Mouse (Mus musculus) right cerebral cortex, postnatal 10 days (tissue): ENCODE data around the gene Slc35f1.

ENCODE experiments used
- DNase-seq, 2 experiments: peaks; one replicate each; pipeline ENCODE4 v3.0.0; 2021; ENCODE audit warnings: low spot score in 2 of 2

Gene Slc35f1

GRCm38 (mm10) chr10:52690334-52690991 is at the start of gene Slc35f1:
Slc35f1 (plus strand) TSS chr10:52690533.
- peak; percentile 87 to 91 for DNase-seq

DNA sequence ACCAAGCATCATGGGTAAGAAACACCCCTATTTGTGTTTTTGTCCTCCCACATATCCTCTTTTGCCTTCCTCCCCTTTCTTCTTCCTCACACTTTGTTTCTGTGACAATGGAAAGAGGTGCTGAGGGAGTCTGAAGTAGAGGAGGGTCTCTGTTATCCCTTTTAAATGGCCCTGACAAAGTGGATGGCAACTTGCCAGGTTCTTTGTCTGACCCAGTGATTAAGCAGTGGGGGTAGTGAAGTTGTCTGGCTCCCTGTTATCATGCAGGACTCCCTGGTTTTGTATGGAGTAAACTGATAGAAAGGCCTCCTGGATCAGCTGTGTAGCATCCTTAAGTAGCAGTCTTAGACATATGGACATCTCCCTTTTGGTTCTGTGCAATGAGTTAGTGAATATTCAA is 19.1 kb upstream of the Slc35f1 start:
- no peak for DNase-seq

GRCm38 (mm10) chr10:52690992-52691731 is 829 bp downstream of the Slc35f1 start:
- DNase-seq: peak; percentile 48 to 57

DNA sequence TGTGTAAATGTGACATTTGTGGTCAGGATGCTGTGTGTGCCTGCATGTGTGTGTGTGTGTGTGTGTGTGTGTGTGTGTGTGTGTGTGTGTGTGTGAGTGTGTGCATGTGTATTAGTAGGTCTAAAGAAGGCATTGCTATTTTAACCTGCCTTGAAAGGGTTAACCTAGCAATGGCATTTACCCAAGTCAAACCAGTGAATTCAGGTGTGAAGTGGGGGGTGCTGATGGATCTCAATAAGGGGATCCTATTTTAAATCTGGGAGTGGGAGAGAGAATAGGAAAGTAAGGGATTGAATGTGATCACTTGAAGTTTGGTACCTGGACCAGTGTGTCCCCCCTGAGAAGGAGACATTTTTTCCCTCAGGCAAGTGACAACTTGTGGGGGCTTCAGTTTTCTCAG is 13.4 kb downstream of the Slc35f1 start:
- DNase-seq: no peak

GRCm38 (mm10) chr10:52704101-52705051 is 14.0 kb downstream of the Slc35f1 start:
- peak; percentile 81 to 82 for DNase-seq

GRCm38 (mm10) chr10:52709482-52709881 is 19.1 kb downstream of the Slc35f1 start:
- DNase-seq: peak in 1 of 2 experiments; percentile 32

DNA sequence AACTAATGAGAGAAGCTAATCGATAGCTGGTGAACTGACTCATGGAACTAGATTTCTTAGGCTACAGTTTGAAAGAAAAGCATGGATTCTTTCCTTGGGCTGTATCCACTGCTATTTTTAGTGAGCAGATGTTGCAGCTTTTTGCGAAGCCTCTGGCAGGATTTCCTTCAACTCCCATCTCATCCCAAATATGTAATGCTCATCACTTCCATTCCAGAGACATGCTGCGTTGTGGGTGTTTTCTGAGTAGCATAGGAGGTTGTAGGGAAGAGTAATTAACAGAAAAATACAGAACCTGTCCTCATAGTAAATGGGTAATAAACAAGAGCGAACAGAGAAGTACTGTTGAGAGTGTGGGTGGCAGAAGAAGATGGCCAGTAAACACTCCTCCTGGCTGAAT is 21.8 kb downstream of the Slc35f1 start:
- peak; percentile 26 to 48 for DNase-seq

GRCm38 (mm10) chr10:52714557-52714956 is 24.2 kb downstream of the Slc35f1 start:
- DNase-seq: no peak

- no peak for DNase-seq
These were observed 24.8 kb downstream of the Slc35f1 start for GRCm38 (mm10) chr10:52715146-52715545.

DNA sequence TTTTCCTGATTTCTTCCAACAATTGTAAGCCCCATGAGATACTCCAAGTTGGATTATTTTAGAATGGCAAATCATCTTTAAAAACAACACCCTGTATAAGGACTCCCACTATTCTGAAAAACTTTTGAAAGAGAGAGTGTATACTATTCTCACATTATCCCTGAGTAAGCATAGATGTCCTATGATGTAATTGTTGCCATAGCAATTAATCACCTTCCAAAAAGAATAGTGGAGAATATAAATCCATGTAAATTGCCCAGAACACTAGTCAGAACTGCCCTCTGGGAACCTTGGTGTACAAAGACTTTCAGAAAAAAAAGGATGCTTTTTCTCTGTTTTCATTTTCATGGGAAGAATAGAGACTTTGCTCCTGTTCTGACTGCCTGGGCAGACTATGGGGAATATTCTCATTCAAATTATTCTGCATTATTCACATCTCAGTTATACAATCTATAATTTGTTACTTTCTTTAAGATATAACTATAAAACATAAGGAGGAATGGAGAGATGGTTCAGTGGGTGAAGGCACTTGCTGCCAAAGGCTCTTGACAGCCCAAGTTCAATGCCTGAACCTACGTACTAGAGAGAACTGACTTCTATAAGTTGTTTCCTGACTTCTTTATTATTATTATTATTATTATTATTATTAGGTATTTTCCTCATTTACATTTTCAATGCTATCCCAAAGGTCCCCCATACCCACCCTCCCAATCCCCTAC is 28.0 kb downstream of the Slc35f1 start:
- no peak for DNase-seq

GRCm38 (mm10) chr10:52726674-52727073 is 36.3 kb downstream of the Slc35f1 start:
- no peak for DNase-seq

DNA sequence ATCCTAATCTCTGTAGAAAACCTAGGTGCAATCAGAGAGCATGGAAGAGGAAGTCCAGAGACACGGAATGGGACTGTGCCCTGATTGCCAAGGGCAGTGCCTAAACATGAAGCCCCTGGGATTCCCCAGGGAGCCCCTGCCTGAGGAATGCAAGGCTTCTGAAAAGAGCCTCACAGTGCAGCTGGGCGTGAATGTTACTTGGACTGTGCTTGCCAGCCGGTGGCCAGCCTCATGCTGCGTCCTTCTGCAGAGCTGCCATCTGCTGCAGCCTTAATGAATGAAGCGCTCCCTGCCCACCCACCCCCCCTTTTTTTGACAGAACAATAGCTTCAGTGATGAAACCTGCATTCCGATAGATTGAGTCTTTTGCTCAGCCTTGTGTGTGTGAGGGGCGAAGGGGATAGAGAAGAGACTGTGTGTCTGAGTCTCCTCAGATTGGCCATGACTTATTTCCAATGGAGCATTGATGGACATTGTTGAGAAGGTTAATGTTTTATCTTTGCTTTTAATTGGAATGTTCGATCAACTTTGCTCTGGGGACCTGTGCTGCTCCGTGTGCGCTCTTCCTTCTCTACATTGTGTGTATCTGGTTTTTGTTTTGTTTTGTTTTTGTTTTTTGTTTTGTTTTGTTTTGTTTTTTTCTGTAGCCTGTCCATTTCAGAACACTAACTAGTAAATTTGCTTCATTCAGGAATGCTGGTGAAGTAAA is 52.5 kb downstream of the Slc35f1 start:
- peak; percentile 76 to 86 for DNase-seq

DNA sequence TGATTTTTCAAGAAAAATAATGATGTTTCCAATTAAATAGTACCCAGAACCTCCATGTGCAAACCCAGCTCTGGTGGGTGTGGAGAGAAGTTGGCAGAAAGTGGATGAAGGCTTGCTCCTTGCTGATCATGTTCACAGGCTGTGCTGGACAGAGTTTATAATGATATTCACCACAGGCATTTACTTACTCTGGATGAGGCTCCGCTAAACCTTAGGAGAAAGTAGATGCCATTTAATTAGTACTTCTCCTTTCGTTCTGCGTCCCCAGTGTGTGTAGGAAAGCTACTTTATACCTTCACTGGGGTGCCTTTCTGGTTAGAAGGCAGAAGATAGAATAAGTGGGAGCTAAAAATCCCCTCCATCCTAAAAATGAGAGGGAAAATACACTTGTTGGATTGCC is 53.5 kb downstream of the Slc35f1 start:
- no peak for DNase-seq

DNA sequence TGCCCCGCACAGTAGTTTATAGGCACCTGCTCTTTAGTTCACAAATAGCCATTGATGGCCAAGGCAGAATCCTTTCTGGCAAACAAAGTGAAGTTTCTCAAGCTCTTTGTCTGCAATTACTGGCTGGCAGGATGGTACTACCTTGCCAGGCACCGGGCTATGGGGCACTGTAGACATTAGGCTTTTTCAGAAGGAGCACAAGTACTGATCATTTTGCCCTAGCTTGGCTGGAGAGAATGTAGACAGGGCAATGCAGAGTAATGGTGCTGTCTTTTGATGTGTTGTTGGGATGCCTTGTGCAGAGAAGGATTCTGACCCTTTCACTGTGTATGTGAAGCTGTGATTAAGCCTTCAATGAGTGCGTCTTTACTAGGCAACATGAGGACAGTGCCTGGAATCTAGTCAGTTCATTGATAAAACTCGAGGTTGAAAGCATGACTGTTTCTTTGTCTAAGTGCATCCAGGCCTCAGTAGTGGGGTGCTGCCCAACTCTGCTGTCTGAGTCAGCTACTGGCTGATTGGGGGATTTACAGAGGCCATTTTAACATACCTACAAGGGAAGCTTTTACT is 57.8 kb downstream of the Slc35f1 start:
- no peak for DNase-seq

DNA sequence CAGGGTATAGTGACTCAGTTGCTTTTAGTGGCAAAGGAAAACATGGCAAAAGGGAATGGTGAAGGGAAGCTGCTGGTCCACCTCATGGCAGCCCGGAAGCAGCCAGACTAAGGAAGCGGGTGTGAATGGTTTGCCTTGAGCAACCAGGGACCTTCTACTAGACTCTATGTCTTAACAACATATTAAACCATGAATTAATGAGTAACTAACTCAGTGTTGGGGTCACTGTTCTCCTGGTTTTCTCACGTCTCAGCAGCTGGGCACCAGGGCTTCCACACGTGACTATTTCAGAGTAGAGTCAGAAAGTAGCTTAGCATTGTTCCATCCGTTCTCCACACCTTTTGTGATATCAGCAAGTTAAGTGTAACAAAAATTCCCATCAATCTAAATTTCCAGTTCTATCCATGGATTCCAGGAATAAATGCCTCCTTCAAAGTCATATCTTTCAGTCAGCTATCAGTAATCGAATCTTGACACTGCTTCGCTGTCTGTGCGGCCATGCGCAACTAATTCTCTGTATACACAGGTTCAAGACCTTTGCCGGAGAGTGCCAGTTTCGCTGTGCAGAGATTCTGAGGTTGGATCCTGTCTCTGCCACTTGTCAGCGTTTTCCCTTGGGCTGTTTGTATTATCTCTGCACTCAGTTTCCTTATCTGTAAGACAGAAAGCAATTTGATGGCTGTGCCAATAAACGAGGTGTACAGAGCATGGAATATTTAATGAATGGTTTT is 65.8 kb downstream of the Slc35f1 start:
- no peak for DNase-seq

DNA sequence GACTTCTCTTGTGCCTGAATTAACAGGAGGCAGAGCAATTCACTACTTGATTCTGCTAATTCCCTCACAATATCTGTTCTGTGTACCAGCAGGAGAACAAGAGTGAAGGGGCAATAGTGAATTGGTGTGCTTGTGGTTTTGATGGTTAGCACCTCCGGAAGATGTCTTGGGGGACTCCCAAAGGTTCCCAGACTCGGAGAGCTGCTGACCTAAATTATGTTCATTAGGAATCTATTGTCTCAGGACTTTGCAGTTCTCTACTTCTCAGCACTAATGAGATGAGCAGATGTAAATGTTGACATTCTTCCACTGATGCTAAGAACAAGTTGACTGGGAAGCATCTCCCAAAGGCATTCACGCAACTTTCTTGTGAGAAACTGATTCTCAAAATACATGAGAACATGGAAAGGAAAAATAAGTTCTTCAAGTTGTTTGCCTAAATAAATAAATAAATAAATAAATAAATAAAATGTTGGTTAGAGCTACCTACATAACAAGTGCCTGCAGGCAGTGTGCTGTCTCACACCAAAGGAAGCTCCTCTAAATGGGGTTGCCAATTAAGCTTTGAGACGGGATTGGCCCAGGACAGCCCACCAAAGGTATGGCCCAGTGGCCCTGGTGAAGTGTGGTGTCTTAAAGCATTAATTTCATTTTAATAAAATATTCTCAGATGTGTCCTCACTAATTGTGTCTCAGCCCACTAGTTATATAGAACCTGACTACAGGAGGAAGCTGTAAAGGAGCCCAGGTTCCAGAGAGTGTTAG is 67.3 kb downstream of the Slc35f1 start:
- no peak for DNase-seq

DNA sequence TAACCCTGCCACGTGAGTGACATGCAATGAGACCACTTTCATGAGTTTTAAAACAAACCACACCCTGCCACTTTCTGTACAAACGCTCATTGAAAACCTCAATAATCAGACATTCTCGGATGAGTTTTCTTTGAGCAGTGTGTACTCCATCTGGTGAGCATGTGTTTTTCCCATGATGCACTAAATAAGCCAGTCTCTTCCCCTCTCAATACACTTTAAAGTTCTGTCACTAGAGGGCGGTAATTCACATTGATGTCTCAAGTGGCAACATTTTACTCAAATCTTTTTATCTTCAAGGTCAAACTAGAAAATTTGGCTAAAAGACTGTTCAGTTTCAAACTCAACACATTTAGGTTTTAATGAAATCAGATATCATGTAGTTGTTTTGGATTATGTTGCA is 68.3 kb downstream of the Slc35f1 start:
- DNase-seq: no peak

- no peak for DNase-seq
These were observed 70.2 kb downstream of the Slc35f1 start for GRCm38 (mm10) chr10:52760527-52760926.

DNA sequence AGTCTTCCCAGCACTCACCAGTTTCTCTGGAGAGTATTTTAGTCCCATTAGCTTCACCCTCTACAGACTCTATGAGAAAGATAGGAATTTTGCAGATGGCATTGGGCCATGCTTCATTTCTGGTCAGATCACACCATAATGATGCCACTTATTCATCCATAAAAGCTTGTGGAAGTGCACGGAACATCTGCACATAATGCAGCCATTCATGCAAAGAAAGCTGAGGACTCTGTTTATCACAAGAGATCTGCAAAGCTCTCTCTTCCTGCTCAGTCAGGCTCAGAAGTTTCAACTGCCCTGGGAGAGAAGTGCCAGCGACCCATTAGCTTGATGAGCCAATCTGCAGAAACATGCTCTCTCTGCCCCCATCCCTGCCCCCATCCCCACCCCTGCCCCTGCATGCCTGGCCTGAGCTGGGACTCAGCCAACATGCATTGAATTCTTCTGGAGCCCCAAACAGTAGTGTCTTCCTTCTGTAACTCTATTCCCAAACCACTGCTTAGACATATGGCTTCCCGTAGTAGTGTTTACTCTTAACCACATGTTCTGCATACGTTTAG is 89.7 kb downstream of the Slc35f1 start:
- DNase-seq: peak; percentile 54 to 55
